Mouse (Mus musculus) neural tube, embryonic 14.5 days (tissue): ENCODE results near the gene Gab2. TPM values are rescaled to one million over a fixed set of nuclear protein-coding genes. Genes with fewer than 3 reads are reported as not detected.

Experiments used
- ATAC-seq: fragments of 200-750 bp; cut with Nextera tagmentation; 2 replicates; pipeline ENCODE4 v1.8.0; 2017; ENCODE audit warnings: low read depth, mild to moderate bottlenecking, moderate TSS enrichment, moderate library complexity
- H3K27ac ChIP-seq: fragments of 300-500 bp; sonication (generic); 2 replicates; pipeline ENCODE4 v1.5.1; 2014; ENCODE audit warnings: low read depth, mild to moderate bottlenecking, control low read depth, low read length, moderate library complexity, mixed read lengths
- H3K27me3 ChIP-seq: fragments of 300-500 bp; sonication (generic); 2 replicates; pipeline ENCODE4 v1.6.1; 2014; ENCODE audit warnings: low read length; ENCODE audit not compliant: control insufficient read depth, insufficient read depth
- H3K36me3 ChIP-seq: fragments of 300-500 bp; sonication (generic); 2 replicates; pipeline ENCODE4 v1.6.1; 2014; ENCODE audit warnings: low read length, mixed read lengths; ENCODE audit not compliant: control insufficient read depth, insufficient read depth
- H3K4me1 ChIP-seq: fragments of 300-500 bp; sonication (generic); 2 replicates; pipeline ENCODE4 v1.6.1; 2014; ENCODE audit warnings: low read length; ENCODE audit not compliant: control insufficient read depth, insufficient read depth
- H3K4me2 ChIP-seq: fragments of 300-500 bp; sonication (generic); 2 replicates; pipeline ENCODE4 v1.6.1; 2014; ENCODE audit warnings: mild to moderate bottlenecking, low read depth, low read length, control low read depth
- H3K4me3 ChIP-seq: fragments of 300-500 bp; sonication (generic); 2 replicates; pipeline ENCODE4 v1.5.1; 2014; ENCODE audit warnings: low read depth, low read length, control low read depth, mixed read lengths
- H3K9ac ChIP-seq: fragments of 300-500 bp; sonication (generic); replicated peaks from 2 replicates; pipeline ENCODE4 v1.6.1; 2014; ENCODE audit warnings: low read depth, mild to moderate bottlenecking, control low read depth, low read length, mixed read lengths
- H3K9me3 ChIP-seq: fragments of 300-500 bp; sonication (generic); 2 replicates; pipeline ENCODE4 v1.6.1; 2016; ENCODE audit warnings: low read length; ENCODE audit not compliant: control insufficient read depth
- WGBS: fragments of 180-500 bp; shearing (Covaris S2); extraction: QIAGEN DNeasy Blood & Tissue Kit; methylation state at CpG from one replicate; pipeline ENCODE4 v1.1.7; 2014; 5-methylcytosine and 5-hydroxymethylcytosine counted together
- polyA plus RNA-seq: library from polyadenylated mRNA; unstranded; fragments of >200 nt; fragmentation: Nextera tagmentation; extraction: Ambion mirVana; gene quantifications from 2 replicates; pipeline ENCODE4 v1.2.1, GENCODE M21; 2014

Gab2 gene
- polyA plus RNA-seq, 1 experiment from 2014 or later = 13.8 TPM

DNA sequence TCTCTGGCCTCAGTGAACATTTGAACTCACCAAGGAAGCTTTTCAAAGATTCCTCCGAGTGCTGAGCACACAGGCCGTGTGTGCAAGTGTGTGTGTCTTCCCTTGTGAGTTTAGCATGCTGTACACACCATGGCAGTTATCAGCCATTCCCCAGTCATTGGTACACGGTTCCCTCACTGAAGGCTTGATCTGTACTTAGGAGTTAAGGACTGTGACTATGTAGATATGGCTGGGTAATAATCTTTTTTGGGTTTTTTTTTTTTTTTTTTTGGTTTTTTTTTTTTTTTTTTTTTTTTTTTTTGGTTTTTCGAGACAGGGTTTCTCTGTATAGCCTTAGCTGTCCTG lies 265.4 kb downstream of the Gab2 start:
- no peaks in the 10 kb centered on the region for H3K36me3 ChIP-seq
- WGBS = 79% methylated on average over 3 of the region's 4 CpGs
- H3K27ac ChIP-seq = no peak overlapping the region
- no peak for ATAC-seq
- H3K27me3 ChIP-seq = no peaks in the 10 kb centered on the region
- no peak overlapping the region for H3K9ac ChIP-seq
- H3K4me2 ChIP-seq = no peak overlapping the region
- H3K9me3 ChIP-seq = no peaks in the 10 kb centered on the region
- 0 out of 2 replicates have a peak, but pooled peaks cover 3% of the 10 kb centered on the region for H3K4me1 ChIP-seq
- no peak overlapping the region for H3K4me3 ChIP-seq

DNA sequence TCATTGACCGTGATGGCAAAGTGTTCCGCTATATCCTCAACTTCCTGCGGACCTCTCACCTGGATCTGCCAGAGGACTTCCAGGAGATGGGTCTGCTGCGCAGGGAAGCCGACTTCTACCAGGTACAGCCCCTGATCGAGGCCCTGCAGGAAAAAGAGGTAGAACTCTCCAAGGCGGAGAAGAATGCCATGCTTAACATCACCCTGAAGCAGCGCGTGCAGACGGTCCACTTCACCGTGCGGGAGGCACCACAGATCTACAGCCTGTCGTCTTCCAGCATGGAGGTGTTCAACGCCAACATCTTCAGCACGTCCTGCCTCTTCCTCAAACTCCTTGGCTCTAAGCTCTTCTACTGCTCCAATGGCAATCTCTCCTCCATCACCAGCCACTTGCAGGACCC lies 266.1 kb downstream of the Gab2 start:
- H3K9ac ChIP-seq = no peak overlapping the region
- H3K4me3 ChIP-seq = no peak overlapping the region
- H3K27ac ChIP-seq = no peak overlapping the region
- no peaks in the 10 kb centered on the region for H3K36me3 ChIP-seq
- H3K27me3 ChIP-seq = no peaks in the 10 kb centered on the region
- no peak for ATAC-seq
- WGBS = 96% methylated on average over 15 of the region's 15 CpGs
- no peak overlapping the region for H3K4me2 ChIP-seq
- no peaks in the 10 kb centered on the region for H3K9me3 ChIP-seq
- 0 out of 2 replicates have a peak, but pooled peaks cover 3% of the 10 kb centered on the region for H3K4me1 ChIP-seq

DNA sequence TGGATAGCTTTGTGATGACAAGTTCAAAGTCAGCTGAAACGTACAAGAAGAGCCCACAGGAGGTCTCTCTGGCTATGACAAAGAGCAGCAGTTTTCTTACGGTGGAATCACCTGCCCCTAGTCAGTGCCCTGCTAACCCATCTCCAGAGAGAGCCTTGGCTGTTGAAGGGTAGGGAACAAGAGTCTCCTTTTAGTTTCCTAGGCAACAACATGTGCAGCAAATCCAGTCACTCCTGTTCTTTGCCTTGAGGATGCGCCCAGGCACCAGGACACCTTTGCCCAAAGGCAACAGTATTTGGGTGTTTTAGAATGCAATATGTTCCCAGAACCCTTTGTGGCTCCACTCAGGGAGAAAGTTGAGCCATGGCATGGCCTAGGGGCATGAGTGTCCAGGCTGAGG lies 266.9 kb downstream of the Gab2 start:
- Histone ChIP-seq H3K4me1 (0 out of 2 replicates have a peak, but pooled peaks cover 3% of the 10 kb centered on the region), H3K27me3 (no peaks in the 10 kb centered on the region), H3K27ac (no peak overlapping the region), H3K36me3 (no peaks in the 10 kb centered on the region), H3K9me3 (no peaks in the 10 kb centered on the region), H3K4me2 (no peak overlapping the region), H3K4me3 (no peak overlapping the region), H3K9ac (no peak overlapping the region)
- no peak for ATAC-seq
- 89% methylated on average over 3 of the region's 3 CpGs for WGBS

DNA sequence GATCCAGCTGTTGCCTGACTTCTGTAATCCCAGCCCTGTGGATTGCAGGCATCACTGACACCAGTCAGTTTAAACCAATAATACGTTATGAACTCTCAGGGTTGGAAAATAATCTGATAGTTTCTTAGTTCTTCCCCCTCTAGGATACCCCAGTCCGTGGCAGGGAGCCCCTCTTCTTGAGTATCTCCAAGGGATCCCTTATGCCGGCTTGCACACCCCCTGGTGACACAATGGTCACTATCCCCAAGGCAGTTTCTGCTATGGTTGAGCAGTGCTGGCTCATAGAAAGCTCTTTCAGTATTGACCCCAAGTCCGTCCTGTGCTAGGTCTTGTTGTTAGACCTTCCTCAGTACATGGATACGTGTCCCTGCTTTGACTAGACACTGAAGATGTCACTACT lies 267.4 kb downstream of the Gab2 start:
- H3K9ac ChIP-seq = no peak overlapping the region
- H3K4me2 ChIP-seq = no peak overlapping the region
- H3K27ac ChIP-seq = no peak overlapping the region
- no peak for ATAC-seq
- WGBS = 87% methylated on average over 5 of the region's 5 CpGs
- no peaks in the 10 kb centered on the region for H3K36me3 ChIP-seq
- H3K4me1 ChIP-seq = 0 out of 2 replicates have a peak, but pooled peaks cover 3% of the 10 kb centered on the region
- H3K4me3 ChIP-seq = no peak overlapping the region
- H3K9me3 ChIP-seq = no peaks in the 10 kb centered on the region
- H3K27me3 ChIP-seq = no peaks in the 10 kb centered on the region

DNA sequence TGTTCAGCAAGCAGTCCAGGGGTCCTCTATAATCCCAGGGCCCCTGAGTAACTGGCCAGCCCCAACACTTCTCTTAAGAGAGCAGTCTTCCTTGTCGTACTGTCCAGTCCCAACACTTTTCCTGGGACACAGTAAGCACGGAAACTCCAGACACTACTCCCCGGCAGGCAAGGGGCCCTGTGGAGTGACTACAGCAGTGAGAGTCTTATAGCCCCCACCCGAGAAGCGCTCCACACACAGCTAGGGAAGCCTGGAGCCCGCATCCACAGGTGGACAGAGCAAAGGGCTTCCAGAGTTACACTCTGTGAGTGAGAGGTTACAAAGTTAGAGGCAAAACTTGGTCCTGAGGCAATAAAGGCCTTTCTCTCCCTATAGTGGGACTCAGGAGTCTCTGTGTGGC lies 268.1 kb downstream of the Gab2 start:
- Histone ChIP-seq H3K27me3 (no peaks in the 10 kb centered on the region), H3K9me3 (no peaks in the 10 kb centered on the region), H3K4me1 (0 out of 2 replicates have a peak, but pooled peaks cover 3% of the 10 kb centered on the region), H3K36me3 (no peaks in the 10 kb centered on the region), H3K27ac (no peak overlapping the region), H3K4me2 (no peak overlapping the region), H3K9ac (no peak overlapping the region), H3K4me3 (no peak overlapping the region)
- ATAC-seq = no peak
- 93% methylated on average over 6 of the region's 6 CpGs for WGBS

DNA sequence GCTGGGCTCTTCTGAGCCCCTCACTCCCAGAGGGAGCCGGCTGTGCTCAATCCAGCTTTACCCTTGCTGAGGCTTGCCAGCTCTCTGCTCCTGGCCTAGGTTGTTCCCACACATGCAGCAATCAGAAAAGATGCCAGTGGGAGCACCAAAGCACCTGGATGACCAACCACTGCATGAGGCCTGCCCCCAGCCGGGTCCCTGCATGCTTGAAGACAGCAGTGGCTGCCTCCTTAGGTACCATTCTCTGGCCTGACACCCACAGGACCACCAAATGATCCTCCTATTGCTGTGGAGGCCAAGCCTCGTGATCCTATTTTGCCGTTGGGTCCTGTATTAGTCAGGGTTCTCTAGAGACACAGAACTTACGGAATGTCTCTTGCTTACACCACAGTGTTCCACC lies 269.5 kb downstream of the Gab2 start:
- Histone ChIP-seq H3K9me3 (no peaks in the 10 kb centered on the region), H3K4me1 (no peaks in the 10 kb centered on the region), H3K4me2 (no peak overlapping the region), H3K9ac (no peak overlapping the region), H3K27ac (no peak overlapping the region), H3K36me3 (no peaks in the 10 kb centered on the region), H3K4me3 (no peak overlapping the region), H3K27me3 (no peaks in the 10 kb centered on the region)
- no peak for ATAC-seq
- 79% methylated on average over 5 of the region's 5 CpGs for WGBS

DNA sequence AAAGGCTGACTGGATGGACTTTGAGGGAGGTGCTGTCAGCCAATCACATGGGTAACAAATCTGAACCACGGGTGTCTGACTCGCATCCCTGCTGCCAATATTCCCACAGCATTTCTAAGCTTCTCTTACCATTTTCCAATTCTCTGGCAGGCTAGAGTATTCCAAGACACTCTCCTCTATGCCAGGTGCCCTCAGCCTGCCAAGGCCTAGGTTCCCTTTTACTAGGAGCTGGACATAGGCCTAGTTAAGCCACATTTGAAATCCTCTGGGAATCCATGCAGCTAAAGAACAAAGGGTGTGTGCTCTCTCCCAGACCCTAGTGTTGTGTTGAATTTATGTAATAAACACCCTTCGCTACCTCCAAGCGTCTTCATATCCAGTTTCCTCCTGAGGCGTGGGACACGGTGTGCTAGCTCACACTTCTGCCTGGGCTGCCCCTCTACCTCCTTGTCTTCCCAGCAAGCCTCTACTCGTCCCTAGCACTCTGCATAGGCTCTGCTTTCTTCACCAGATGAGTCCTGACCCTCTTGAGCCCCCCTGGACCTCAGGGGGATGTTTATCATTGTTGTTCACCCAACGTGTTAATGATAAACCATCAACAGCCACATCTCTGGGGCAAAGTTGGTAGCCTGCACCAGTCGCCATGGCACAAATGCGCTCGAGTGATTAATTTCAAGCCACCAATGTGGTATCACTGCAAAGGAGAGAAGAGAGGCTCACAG lies 270.6 kb downstream of the Gab2 start:
- Histone ChIP-seq H3K9me3 (no peaks in the 10 kb centered on the region), H3K4me1 (no peaks in the 10 kb centered on the region), H3K9ac (no peak overlapping the region), H3K27me3 (no peaks in the 10 kb centered on the region), H3K36me3 (no peaks in the 10 kb centered on the region), H3K4me3 (no peak overlapping the region), H3K27ac (no peak overlapping the region), H3K4me2 (no peak overlapping the region)
- ATAC-seq = no peak
- 87% methylated on average over 11 of the region's 11 CpGs for WGBS

DNA sequence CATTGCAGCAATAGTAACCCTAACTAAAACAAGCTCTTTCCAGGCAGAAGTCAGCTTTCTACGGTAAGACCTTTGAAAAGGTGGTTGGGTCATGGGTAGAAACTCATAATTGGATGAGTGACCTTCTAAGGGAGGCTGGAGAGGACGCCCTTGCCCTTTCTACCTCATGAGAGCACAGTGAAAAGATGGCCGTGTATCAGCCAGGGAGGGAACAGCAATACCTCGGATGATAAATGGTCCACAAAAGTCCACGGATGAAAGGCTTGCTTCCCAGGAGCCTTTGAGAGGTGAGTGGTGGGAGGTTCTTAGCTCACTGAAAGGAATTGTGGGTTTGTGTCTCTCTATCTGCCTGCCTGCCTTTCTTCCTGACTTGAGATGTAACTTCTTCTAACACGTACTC lies 272.0 kb downstream of the Gab2 start:
- Histone ChIP-seq H3K27me3 (no peaks in the 10 kb centered on the region), H3K4me2 (no peak overlapping the region), H3K4me3 (no peak overlapping the region), H3K9ac (no peak overlapping the region), H3K4me1 (no peaks in the 10 kb centered on the region), H3K27ac (no peak overlapping the region), H3K9me3 (no peaks in the 10 kb centered on the region), H3K36me3 (no peaks in the 10 kb centered on the region)
- ATAC-seq = no peak
- 86% methylated on average over 6 of the region's 6 CpGs for WGBS

DNA sequence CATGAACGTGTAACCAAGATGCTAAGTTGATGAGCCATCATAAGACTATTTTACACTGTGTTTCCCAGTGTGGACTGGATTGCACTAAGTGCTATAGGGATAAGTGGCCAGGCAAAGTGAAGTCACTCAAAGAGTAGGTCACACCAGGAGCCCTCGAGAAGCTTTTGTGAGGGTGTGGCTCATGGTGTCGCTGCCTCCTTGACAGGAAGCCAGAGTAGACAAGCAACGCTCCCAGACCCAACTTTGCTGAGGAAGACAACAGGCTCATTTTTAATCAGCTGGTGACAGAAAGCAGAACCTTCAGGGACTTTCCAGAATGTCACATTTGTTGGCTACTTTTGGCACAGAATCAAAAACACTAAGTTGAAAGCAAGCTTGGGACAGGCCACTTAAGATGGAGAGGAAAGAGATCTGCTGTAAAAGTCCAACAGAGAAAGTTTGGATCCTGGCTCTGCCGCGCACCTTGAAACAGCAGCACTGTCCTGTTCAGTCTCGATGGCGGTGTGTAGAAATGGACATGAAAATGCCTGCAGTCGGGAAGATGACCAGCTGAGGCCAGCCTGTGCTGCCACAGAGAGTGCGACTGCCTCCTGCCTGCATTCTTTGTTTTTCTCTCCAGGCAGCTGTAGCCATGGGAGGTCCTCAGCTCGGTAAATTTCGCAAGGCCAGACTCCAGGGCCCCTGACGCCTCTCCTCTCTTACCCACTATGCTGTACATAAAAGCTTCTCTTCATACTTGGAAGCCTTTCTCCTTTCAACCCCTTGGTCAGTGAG lies 273.9 kb downstream of the Gab2 start:
- no peaks in the 10 kb centered on the region for H3K27me3 ChIP-seq
- H3K4me1 ChIP-seq = no peaks in the 10 kb centered on the region
- H3K36me3 ChIP-seq = no peaks in the 10 kb centered on the region
- ATAC-seq = no peak
- H3K9ac ChIP-seq = no peak overlapping the region
- H3K9me3 ChIP-seq = no peaks in the 10 kb centered on the region
- WGBS = 46% methylated on average over 13 of the region's 13 CpGs
- H3K4me2 ChIP-seq = no peak overlapping the region
- no peak overlapping the region for H3K4me3 ChIP-seq
- no peak overlapping the region for H3K27ac ChIP-seq
